Mouse (Mus musculus) MEL (cell line): ENCODE results near the gene Utrn. TPM values are rescaled to one million over a fixed set of nuclear protein-coding genes. Genes with fewer than 3 reads are reported as not detected.

Experiments used
- DNase-seq: peaks from one replicate; pipeline ENCODE4 v3.0.0; 2011; ENCODE audit warnings: low read depth, low spot score
- H3K27ac ChIP-seq: 2 replicates; pipeline ENCODE4 v1.5.1; 2012; ENCODE audit warnings: low read depth, mild to moderate bottlenecking, control low read depth, low read length, moderate library complexity; ENCODE audit not compliant: control insufficient read depth
- H3K27me3 ChIP-seq, 2 experiments: fragments of 150-350 bp in 1 of 2; sonication (generic) in 1 of 2; 2 replicates each; pipeline ENCODE4 v1.6.1; 2012; ENCODE audit warnings: low read length in 2 of 2, mild to moderate bottlenecking in 2 of 2, improper control_type of control experiment in 1 of 2, moderate library complexity in 1 of 2; ENCODE audit not compliant: insufficient read depth in 2 of 2, control insufficient read depth in 1 of 2
- H3K36me3 ChIP-seq, 2 experiments: 2 replicates each; pipeline ENCODE4 v1.6.1; 2012 to 2014; ENCODE audit warnings: low read length in 2 of 2, improper control_type of control experiment in 1 of 2, inconsistent platforms in 1 of 2, mild to moderate bottlenecking in 1 of 2; ENCODE audit not compliant: insufficient read depth in 2 of 2, control insufficient read depth in 1 of 2
- H3K4me1 ChIP-seq, 2 experiments: fragments of 150-350 bp in 1 of 2; sonication (generic) in 1 of 2; 2 replicates each; pipeline ENCODE4 v1.6.1; 2012; ENCODE audit warnings: low read length in 2 of 2, improper control_type of control experiment in 1 of 2, mild to moderate bottlenecking in 1 of 2; ENCODE audit not compliant: insufficient read depth in 2 of 2, control insufficient read depth in 1 of 2
- H3K4me3 ChIP-seq, 2 experiments: fragments of 150-350 bp in 1 of 2; sonication (generic) in 1 of 2; 2 replicates each; pipeline ENCODE4 v1.5.1; 2012; ENCODE audit warnings: low read depth in 2 of 2, low read length in 2 of 2, mild to moderate bottlenecking in 2 of 2, moderate library complexity in 2 of 2, control low read depth in 1 of 2, improper control_type of control experiment in 1 of 2; ENCODE audit not compliant: control insufficient read depth in 1 of 2, insufficient read depth in 1 of 2
- H3K79me2 ChIP-seq: 2 replicates; pipeline ENCODE4 v1.6.1; 2012; ENCODE audit warnings: mild to moderate bottlenecking, low read length, moderate library complexity; ENCODE audit not compliant: control insufficient read depth, poor library complexity, insufficient read depth
- H3K9ac ChIP-seq: 2 replicates; pipeline ENCODE4 v1.6.1; 2012; ENCODE audit warnings: low read depth, mild to moderate bottlenecking, control low read depth, low read length, moderate library complexity; ENCODE audit not compliant: control insufficient read depth, poor library complexity, severe bottlenecking
- H3K9me3 ChIP-seq: fragments of 150-350 bp; sonication (generic); replicated peaks from 2 replicates; pipeline ENCODE4 v1.6.1; 2012; ENCODE audit warnings: mild to moderate bottlenecking, low read length, improper control_type of control experiment, moderate library complexity; ENCODE audit not compliant: insufficient read depth
- CHD1 ChIP-seq: IDR thresholded peaks from 2 replicates; pipeline ENCODE4 v1.6.1; 2012; ENCODE audit warnings: low read depth, mild to moderate bottlenecking, inconsistent platforms, low read length, improper control_type of control experiment
- CTCF ChIP-seq, 3 experiments: IDR thresholded peaks in 2 of 3; conservative IDR thresholded peaks in 1 of 3; 2 replicates each; pipeline ENCODE4 v1.5.1; 2011 to 2012; ENCODE audit warnings: low read length in 3 of 3, low read depth in 2 of 3, mild to moderate bottlenecking in 2 of 3, improper control_type of control experiment in 1 of 3, inconsistent platforms in 1 of 3, mixed read lengths in 1 of 3, moderate library complexity in 1 of 3; ENCODE audit not compliant: control insufficient read depth in 1 of 3, insufficient read depth in 1 of 3, poor library complexity in 1 of 3, severe bottlenecking in 1 of 3
- E2F4 ChIP-seq: IDR thresholded peaks from 2 replicates; pipeline ENCODE4 v1.6.1; 2011; ENCODE audit warnings: low read depth, low read length, improper control_type of control experiment, borderline replicate concordance
- EP300 ChIP-seq, 2 experiments: IDR thresholded peaks; 2 replicates each; pipeline ENCODE4 v1.6.1; 2011; ENCODE audit warnings: improper control_type of control experiment in 2 of 2, low read length in 2 of 2, low read depth in 1 of 2, mild to moderate bottlenecking in 1 of 2
- ETS1 ChIP-seq: IDR thresholded peaks from 2 replicates; pipeline ENCODE4 v1.6.1; 2012; ENCODE audit warnings: low read depth, mild to moderate bottlenecking, inconsistent platforms, low read length, improper control_type of control experiment, moderate library complexity
- GABPA ChIP-seq: IDR thresholded peaks from 2 replicates; pipeline ENCODE4 v1.6.1; 2012; ENCODE audit warnings: low read depth, mild to moderate bottlenecking, inconsistent platforms, low read length, improper control_type of control experiment, moderate library complexity
- GATA1 ChIP-seq: IDR thresholded peaks from 2 replicates; pipeline ENCODE4 v1.6.1; 2011; ENCODE audit warnings: low read depth, low read length, improper control_type of control experiment
- JUND ChIP-seq: IDR thresholded peaks from 2 replicates; pipeline ENCODE4 v1.6.1; 2011; ENCODE audit warnings: low read depth, mild to moderate bottlenecking, improper control_type of control experiment, low read length
- MAFK ChIP-seq: IDR thresholded peaks from 2 replicates; pipeline ENCODE4 v1.6.1; 2011; ENCODE audit warnings: low read depth, mild to moderate bottlenecking, low read length, improper control_type of control experiment, borderline replicate concordance
- MEF2A ChIP-seq: IDR thresholded peaks from 2 replicates; pipeline ENCODE4 v1.6.1; 2014; ENCODE audit warnings: low read depth, mild to moderate bottlenecking, inconsistent platforms, low read length, improper control_type of control experiment; ENCODE audit not compliant: poor library complexity, insufficient replicate concordance, severe bottlenecking; ENCODE audit errors: extremely low read depth
- MYC ChIP-seq: IDR thresholded peaks from 2 replicates; pipeline ENCODE4 v1.6.1; 2011; ENCODE audit warnings: low read depth, mild to moderate bottlenecking, low read length, improper control_type of control experiment, moderate library complexity
- NRF1 ChIP-seq: IDR thresholded peaks from 2 replicates; pipeline ENCODE4 v1.6.1; 2014; ENCODE audit warnings: low read depth, mild to moderate bottlenecking, inconsistent platforms, low read length, improper control_type of control experiment, moderate library complexity; ENCODE audit not compliant: poor library complexity, insufficient read depth, severe bottlenecking
- RAD21 ChIP-seq: IDR thresholded peaks from 2 replicates; pipeline ENCODE4 v1.6.1; 2011; ENCODE audit warnings: mild to moderate bottlenecking, low read depth, low read length, improper control_type of control experiment
- RCOR1 ChIP-seq: IDR thresholded peaks from 2 replicates; pipeline ENCODE4 v1.6.1; 2012; ENCODE audit warnings: low read depth, mild to moderate bottlenecking, inconsistent platforms, low read length, improper control_type of control experiment
- SIN3A ChIP-seq: IDR thresholded peaks from 2 replicates; pipeline ENCODE4 v1.6.1; 2012; ENCODE audit warnings: low read length, improper control_type of control experiment, inconsistent platforms
- SMC3 ChIP-seq: IDR thresholded peaks from 2 replicates; pipeline ENCODE4 v1.6.1; 2011; ENCODE audit warnings: low read depth, low read length, improper control_type of control experiment
- TBP ChIP-seq: IDR thresholded peaks from 2 replicates; pipeline ENCODE4 v1.8.0; 2011; ENCODE audit warnings: low read depth, low read length, improper control_type of control experiment
- TCF12 ChIP-seq: IDR thresholded peaks from 2 replicates; pipeline ENCODE4 v1.6.1; 2014; ENCODE audit warnings: low read depth, mild to moderate bottlenecking, inconsistent platforms, low read length, improper control_type of control experiment, moderate library complexity
- UBTF ChIP-seq: IDR thresholded peaks from 2 replicates; pipeline ENCODE4 v1.6.1; 2012; ENCODE audit warnings: low read depth, mild to moderate bottlenecking, inconsistent platforms, low read length, improper control_type of control experiment, moderate library complexity, borderline replicate concordance; ENCODE audit not compliant: insufficient read depth
- USF1 ChIP-seq: IDR thresholded peaks from 2 replicates; pipeline ENCODE4 v1.6.1; 2014; ENCODE audit warnings: low read depth, mild to moderate bottlenecking, inconsistent platforms, low read length, improper control_type of control experiment, moderate library complexity
- ZC3H11A ChIP-seq: IDR thresholded peaks from 2 replicates; pipeline ENCODE4 v1.6.1; 2012; ENCODE audit warnings: low read depth, mild to moderate bottlenecking, inconsistent platforms, low read length, improper control_type of control experiment
- ZNF384 ChIP-seq: IDR thresholded peaks from 2 replicates; pipeline ENCODE4 v1.6.1; 2012; ENCODE audit warnings: low read depth, mild to moderate bottlenecking, inconsistent platforms, low read length, improper control_type of control experiment
- polyA plus RNA-seq, 2 experiments: library from polyadenylated mRNA; stranded (reverse) in 1 of 2; unstranded in 1 of 2; fragments of >175 nt in 1 of 2; fragments of >200 nt in 1 of 2; gene quantifications; 2 replicates each; pipeline versions ENCODE4 v1.2.1 to v1.2.4; 2012; ENCODE audit warnings: low replicate concordance in 2 of 2, low read depth in 1 of 2; ENCODE audit not compliant: insufficient read length in 2 of 2, insufficient read depth in 1 of 2, missing spikeins in 1 of 2
- total RNA-seq: library from RNA; depleted of rRNA; stranded (reverse); fragments of 300-350 nt; gene quantifications from 2 replicates; pipeline ENCODE4 v1.2.3, GENCODE M21; 2012

The Utrn gene
- total and polyA plus RNA-seq, 3 experiments, result 2.3 to 4.3 TPM; not detected in 1

- no peak overlapping the region for H3K27ac ChIP-seq
- H3K36me3 ChIP-seq, result no peaks in the 10 kb centered on the region; a peak in 1 of 4 replicates
These were observed 174.4 kb downstream of the Utrn start for GRCm38 (mm10) chr10:12694774-12695173.

DNA sequence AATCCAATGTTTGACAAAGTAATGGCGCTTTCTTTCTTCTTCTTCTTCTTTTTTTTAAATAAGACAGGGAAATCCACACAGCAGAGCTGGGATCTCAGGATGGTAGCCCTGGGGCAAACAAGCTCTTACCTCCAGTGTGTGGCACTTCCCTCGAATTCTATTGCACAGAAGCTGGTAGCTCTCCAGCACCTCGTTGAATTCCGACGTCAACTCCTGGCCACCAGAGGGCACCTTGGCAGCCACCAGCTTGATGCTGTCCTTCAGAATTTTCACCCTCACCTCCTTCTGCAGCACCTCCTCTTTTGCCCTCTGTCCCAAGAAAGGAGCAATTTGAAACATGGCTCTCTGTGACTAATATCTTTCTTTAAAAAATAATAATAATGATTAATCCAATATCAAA lies 178.6 kb downstream of the Utrn start:
- no peaks in the 10 kb centered on the region for H3K27me3 ChIP-seq
- H3K4me1 ChIP-seq, result no peaks in the 10 kb centered on the region
- H3K4me3 ChIP-seq, result no peak overlapping the region
- H3K36me3 ChIP-seq, result no peaks in the 10 kb centered on the region
- no peaks in the 10 kb centered on the region for H3K79me2 ChIP-seq
- H3K9ac ChIP-seq, result no peak overlapping the region
- H3K9me3 ChIP-seq, result no peaks in the 10 kb centered on the region
- TF ChIP-seq CTCF (IDR thresholded peaks at IDR 0.05 in 2 of 3, conservative IDR thresholded peaks at IDR 0.05 in 1 of 3; ENCODE audit: control insufficient read depth in 1 of 3, insufficient read depth in 1 of 3, low read depth in 2 of 3, low read length in 3 of 3, poor library complexity in 1 of 3, severe bottlenecking in 1 of 3), result peak; percentile 64 to 91 (median 82)
- TF ChIP-seq ETS1, result no peak
- TF ChIP-seq UBTF, result no peak
- TF ChIP-seq SMC3, result peak; percentile 97
- TF ChIP-seq ZC3H11A, result peak; percentile 73
- no peak for TF ChIP-seq MEF2A
- peak; percentile 67 for TF ChIP-seq RAD21
- TF ChIP-seq, all 39 proteins: peak for 4
- peak; percentile 76 for DNase-seq
- no peak overlapping the region for H3K27ac ChIP-seq

More at GRCm38 (mm10) chr10:12694774-12695173, 174.4 kb downstream of the Utrn start:
- H3K9me3 ChIP-seq, result no peaks in the 10 kb centered on the region
- no peak overlapping the region for H3K4me3 ChIP-seq
- no peak for TF ChIP-seq USF1
- TF ChIP-seq GABPA, result no peak
- no peak for TF ChIP-seq ZNF384
- no peak for TF ChIP-seq GATA1
- TF ChIP-seq TCF12, result no peak
- TF ChIP-seq TBP, result no peak
- no peak for TF ChIP-seq E2F4
- TF ChIP-seq MEF2A, result no peak
- no peak for TF ChIP-seq MAFK
- no peak for TF ChIP-seq SIN3A
- TF ChIP-seq MYC, result no peak
- no peak for TF ChIP-seq RCOR1
- TF ChIP-seq CHD1, result no peak
- TF ChIP-seq UBTF, result no peak
- TF ChIP-seq NRF1, result no peak
- TF ChIP-seq EP300 (IDR thresholded peaks at IDR 0.05; ENCODE audit: low read depth in 1 of 2, low read length in 2 of 2), result no peak
- no peak for TF ChIP-seq ZC3H11A
- no peak for TF ChIP-seq CTCF (IDR thresholded peaks at IDR 0.05 in 2 of 3, conservative IDR thresholded peaks at IDR 0.05 in 1 of 3; ENCODE audit: control insufficient read depth in 1 of 3, insufficient read depth in 1 of 3, low read depth in 2 of 3, low read length in 3 of 3, poor library complexity in 1 of 3, severe bottlenecking in 1 of 3)
- TF ChIP-seq JUND, result no peak
- no peaks in the 10 kb centered on the region for H3K27me3 ChIP-seq
- H3K9ac ChIP-seq, result no peak overlapping the region
- no peaks in the 10 kb centered on the region for H3K4me1 ChIP-seq
- H3K79me2 ChIP-seq, result no peaks in the 10 kb centered on the region
- no peak for DNase-seq
